18 mouse cellular contexts compared by ENCODE assay signal in genomic region chr1:193632115-193632514, GRCm38 (mm10).
"Had no signal": no experiment of that assay in that cellular context is flagged by ENCODE, and none has a peak within 500 bp of the region (broad histone marks: within the 10 kb centered on the region; RNA-seq: fewer than 3 reads in every experiment).

No protein-coding gene starts in this region.

- DNase-seq: liver, postnatal 0 days; lung, postnatal 10 days; retina, postnatal 1 day; right cerebral cortex, adult 18-20 months; right cerebral cortex, postnatal 25 days; right cerebral cortex, postnatal 4 days; spleen, adult 18-20 months; thymus, adult 18-20 months; thymus, postnatal 14 days; thymus, postnatal 36 days had no signal

- H3K36me3 ChIP-seq: liver, embryonic 15.5 days; lung, embryonic 15.5 days; midbrain, embryonic 13.5 days; midbrain, embryonic 15.5 days; neural tube, embryonic 12.5 days had no signal

- H3K4me1 ChIP-seq: liver, embryonic 15.5 days; lung, embryonic 15.5 days; megakaryocyte, embryonic 14.5 days; neural tube, embryonic 12.5 days had no signal

- H3K4me2 ChIP-seq: liver, embryonic 15.5 days; midbrain, embryonic 11.5 days; midbrain, embryonic 13.5 days; neural tube, embryonic 12.5 days had no signal

- ATAC-seq: liver, postnatal 0 days; midbrain, embryonic 13.5 days; midbrain, embryonic 15.5 days had no signal

- H3K9ac ChIP-seq: liver, embryonic 15.5 days; liver, postnatal 0 days; lung, embryonic 15.5 days; midbrain, embryonic 13.5 days; midbrain, embryonic 15.5 days; neural tube, embryonic 12.5 days had no signal

- H3K4me3 ChIP-seq: liver, embryonic 15.5 days; lung, embryonic 15.5 days; megakaryocyte, embryonic 14.5 days; midbrain, embryonic 13.5 days; midbrain, embryonic 15.5 days; neural tube, embryonic 12.5 days had no signal

- H3K27ac ChIP-seq: liver, embryonic 15.5 days; lung, embryonic 15.5 days; macrophage; midbrain, embryonic 13.5 days; midbrain, embryonic 15.5 days; neural tube, embryonic 12.5 days had no signal

- H3K27me3 ChIP-seq: megakaryocyte, embryonic 14.5 days; midbrain, embryonic 13.5 days; midbrain, embryonic 15.5 days; neural tube, embryonic 12.5 days had no signal

- H3K9me3 ChIP-seq: liver, embryonic 15.5 days; lung, embryonic 15.5 days; megakaryocyte, embryonic 14.5 days; midbrain, embryonic 13.5 days; midbrain, embryonic 15.5 days; neural tube, embryonic 12.5 days had no signal
